Mouse (Mus musculus): ENCODE data around the gene Gm28729.
"Not testable (repeated sequence)": the region's sequence is repeated elsewhere in the genome, so short reads cannot be mapped to it uniquely, and the experiment has no call there.

Gene Gm28729

DNA sequence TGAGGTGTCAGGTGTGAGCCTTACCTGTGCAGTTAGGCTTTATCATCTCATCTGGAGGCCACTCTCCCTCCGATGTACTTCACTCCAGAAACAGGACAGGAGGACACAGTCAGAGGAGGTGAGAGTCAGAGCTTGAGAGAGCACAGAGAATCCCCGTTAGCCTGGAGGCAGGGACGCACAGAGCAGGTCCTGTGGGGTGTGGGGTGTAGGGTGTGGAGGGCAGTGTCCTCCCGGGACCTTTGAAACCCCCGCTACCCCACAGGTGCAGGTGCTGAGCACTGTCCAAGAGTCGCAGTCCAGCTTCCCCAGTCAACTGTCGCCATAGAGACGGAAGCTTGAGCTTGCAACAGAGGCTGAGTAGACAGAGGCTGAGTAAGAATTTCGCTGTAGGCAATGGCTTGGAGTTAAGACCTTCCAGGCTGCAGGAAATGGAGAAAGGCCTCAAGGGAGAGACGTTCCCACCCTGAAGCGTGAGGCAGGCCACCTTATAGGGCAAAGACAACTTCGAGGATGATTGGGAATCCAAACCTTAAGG, at the start of gene Gm28729:
Gene Gm28729 (minus strand): TSS at position 293 of the 535 bp plus-strand sequence.
- DNase-seq (ENCODE audit: low read depth, low spot score), result no peak

DNA sequence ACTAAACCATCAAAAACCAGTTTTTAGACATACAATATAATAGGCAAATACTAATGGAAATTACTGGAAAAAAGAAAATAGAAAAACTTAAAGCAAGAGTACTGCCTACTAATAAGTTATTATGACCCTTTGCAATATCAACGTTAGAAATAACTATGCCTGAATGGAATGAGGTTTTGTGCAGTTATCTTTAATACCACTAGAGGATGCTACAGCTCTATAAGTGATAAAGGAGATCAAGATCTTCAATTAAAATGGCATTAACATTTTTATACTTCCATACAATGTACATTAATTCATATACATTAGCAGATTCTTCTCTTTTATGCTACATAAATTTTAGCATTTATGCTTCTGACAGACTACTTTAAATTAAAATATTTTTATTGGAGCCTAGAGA, 48.2 kb upstream of the Gm28729 start:
- peak; percentile 44 for DNase-seq (ENCODE audit: low read depth, low spot score)

DNA sequence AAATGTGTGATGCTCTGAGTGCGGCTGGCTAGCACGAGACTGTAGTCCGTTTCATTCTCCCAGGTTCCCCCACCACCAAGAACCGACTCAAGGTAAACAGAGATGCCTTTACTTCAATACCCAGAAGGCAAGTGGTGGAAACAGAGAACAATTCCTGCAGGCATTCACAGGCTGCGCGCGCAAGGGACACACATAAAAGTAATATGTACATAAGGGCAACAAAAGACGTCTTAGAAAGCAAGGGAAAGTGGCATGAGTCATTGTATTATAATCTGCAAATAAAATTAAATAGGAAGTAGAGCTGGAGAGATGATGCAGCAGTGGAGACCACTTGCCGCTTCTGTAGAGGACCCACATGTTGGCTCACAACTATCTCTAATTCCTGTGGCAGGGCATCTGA, 47.7 kb upstream of the Gm28729 start:
- DNase-seq (ENCODE audit: low read depth, low spot score), result no peak

DNA sequence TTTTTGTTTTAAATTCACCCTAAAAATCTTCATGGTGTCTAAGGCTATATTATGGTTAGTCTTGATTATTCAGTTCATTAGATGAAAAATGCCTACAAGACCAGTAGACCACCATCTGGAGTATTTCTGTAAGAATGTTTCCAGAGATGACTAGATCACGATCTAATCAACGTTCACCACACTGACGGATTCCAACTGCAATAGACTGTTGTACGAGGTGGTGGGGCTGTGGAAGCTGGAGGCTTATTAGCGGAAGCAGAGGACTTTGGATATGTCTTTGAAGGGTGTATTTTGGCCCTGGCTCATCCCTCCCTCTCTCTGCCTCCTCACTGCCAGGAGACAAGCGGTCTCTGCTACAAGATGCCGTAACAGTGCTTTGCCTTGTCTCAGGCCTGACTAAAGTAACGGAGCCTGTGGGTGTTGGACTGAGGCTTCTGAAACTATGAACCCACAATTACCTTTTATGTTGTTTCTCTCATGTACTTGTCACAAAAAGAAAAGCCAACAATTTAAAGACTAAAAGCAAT, 41.5 kb upstream of the Gm28729 start:
- no peak for DNase-seq (ENCODE audit: low read depth, low spot score)

DNA sequence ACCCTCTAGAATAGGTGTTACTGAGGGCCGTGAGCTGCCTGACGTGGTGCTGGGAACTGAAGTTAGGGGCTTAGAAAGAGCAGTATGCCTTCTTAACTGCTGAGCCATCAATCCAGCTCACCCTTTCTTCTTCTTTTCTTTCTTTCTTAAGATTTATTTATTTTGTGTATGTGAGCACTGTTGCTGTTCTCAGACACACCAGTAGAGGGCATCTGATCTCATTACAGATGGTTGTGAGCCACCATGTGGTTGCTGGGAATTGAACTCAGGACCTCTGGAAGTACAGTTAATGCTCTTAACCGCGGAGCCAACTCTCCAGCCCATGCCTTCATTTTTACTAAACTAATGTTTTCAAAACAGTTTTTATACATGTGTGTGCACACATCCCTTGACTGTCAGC, 38.4 kb upstream of the Gm28729 start:
- no peak for DNase-seq (ENCODE audit: low read depth, low spot score)

DNA sequence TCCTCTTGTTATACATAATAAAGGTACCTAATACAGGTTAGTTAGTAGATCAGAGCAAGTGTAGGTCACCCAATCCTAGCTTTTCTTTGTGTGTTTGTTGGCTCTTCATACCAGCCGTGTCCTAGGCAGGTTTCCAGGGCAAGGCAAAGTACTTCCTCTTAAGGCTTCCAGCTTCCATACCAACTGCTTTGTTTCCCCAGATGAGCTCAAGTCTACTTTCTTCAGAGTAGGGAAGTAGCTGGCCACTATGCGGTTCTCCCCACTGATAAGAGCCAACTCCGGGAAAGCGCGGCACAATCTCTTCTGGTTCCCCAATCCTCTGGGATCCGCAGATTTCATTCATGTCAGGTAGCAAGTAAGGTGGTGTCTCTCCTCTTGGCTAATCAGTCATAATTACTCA, 34.1 kb upstream of the Gm28729 start:
- DNase-seq (ENCODE audit: low read depth, low spot score), result no peak

DNA sequence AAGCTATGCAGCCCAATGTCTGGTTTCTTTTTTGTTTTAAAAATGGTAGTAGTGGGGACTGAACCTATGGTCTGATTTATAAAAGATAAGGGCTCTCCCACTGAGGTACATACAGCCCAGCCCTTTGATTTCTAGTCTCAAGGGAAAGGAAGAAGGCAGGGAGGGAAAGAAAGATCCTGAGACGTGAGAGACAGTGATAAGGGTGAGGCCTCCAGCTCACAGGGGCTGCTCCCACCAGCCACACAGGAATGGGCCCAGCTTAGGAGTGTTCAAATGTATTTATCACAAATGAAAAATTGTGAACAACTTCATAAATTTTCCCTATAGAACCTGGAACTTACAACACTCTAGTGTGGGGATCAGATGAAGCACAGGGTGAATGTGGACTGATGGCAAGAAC, 33.5 kb upstream of the Gm28729 start:
- DNase-seq (ENCODE audit: low read depth, low spot score), result no peak

DNA sequence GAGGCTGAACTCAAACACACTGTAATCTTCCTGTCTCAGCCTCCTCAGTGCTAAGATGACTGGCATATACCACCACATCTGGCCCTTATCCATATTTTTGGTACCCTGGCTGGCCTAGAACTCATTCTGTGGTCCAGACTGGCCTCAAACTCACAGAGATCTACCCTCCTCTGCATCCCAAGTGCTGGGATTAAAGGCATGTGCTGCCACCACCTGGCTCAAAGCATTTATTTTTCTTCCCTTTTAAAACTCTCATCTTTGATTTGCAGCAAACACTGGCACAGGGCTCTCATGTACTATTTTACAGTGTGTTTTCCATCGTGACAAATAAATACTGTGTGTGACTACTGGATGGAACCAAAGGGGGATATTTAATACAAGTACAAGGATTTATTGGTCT, 29.0 kb upstream of the Gm28729 start:
- DNase-seq (ENCODE audit: low read depth, low spot score), result peak; percentile 12

DNA sequence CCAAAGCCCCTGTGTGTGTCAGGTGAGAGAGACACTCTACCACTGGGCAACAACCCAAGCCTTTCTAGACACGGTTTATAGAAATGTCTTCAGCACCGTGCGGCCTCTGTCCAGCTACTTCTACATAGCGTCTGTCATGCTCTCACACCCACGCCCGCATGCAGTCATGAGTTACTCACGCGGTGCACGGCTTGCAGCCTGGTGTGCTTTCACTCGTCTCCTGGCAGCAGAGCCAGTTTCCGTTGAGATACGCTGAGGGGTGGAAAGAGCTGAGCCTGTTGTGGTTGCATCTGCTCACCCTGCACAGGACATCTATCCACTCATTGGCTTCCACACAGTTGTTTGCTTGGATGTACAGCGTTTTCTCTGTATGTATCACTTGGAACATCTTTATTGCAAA, 20.3 kb upstream of the Gm28729 start:
- DNase-seq (ENCODE audit: low read depth, low spot score), result no peak

DNA sequence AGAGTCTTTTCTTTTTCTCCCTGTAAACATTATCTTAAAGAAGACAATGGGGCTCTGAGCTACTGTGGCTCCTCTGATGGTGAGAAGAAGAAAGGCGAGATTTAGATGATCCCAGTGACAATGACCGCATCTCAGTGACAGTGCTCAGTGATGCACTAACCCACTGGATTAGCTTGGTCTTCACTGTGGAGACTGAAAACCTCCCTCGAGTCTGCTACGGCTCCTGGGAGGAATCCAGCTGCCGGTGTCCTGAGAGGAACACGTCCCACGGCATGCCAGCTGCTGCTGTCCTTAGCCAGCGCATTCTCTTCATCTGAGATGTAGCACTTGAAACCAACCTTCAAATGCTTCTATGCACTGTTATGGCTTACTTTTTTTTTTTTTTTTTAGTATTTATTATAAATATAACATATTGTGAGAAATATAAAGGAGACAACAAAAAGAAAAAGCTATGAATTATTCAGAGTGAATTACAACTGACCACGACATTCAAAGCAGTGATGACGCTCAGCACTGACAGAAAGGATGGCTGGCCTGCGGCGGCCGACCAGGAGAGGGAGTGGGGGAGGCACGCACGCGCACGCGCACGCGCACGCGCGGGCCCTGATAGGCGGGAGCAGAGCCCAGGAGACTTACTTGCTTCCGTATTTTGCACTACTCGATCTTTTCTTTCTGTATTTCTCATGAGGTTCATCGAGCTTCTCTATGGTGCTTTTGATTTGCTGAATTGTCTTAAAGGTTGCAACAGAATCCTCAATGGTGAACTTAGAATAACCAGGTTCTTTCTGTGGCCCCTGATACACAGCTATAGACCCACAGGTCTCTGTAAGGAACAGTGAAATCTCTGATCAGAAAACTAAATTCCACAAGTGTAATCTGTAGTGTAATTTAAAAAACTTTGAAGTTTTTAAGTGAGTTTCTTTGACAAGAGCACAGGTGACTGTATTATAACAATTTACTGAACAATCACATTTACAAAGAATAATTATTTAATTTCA, 18.9 kb upstream of the Gm28729 start:
- no peak for DNase-seq (ENCODE audit: low read depth, low spot score)

DNA sequence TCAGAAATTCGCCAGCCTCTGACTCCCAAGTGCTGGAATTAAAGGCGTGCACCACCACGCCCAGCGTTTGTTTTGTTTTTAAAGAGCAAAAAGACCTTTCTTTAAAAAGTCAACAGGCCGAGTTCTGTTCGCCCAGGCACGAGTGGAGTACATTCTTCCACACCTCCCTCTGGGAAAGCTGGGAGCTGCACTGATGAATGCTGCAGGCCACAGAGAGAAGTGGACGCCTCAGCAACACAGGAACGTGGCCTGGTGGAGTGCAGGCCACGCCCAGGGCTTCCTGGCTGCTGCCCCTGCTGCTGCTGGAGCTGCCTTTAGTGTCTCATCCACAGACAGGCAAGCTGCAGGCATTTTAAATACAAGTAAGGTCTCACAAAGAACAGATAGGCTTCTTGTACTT, 13.9 kb upstream of the Gm28729 start:
- no peak for DNase-seq (ENCODE audit: low read depth, low spot score)

DNA sequence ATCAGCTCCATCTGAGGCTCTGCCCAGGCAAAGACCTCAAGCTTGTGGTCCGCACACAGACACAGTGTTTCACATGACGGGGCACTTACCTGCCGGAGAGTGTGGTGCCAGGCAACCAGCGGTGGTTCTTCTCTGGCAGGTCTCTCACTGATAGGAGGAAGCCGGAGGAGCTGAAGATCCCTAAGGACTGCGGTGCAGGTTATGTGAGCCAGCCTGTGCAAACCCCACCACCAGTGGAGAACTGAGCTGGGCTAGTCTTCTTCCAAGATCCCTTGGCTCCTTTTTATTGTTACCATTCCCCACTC, 12.5 kb upstream of the Gm28729 start:
- DNase-seq (ENCODE audit: low read depth, low spot score), result no peak

DNA sequence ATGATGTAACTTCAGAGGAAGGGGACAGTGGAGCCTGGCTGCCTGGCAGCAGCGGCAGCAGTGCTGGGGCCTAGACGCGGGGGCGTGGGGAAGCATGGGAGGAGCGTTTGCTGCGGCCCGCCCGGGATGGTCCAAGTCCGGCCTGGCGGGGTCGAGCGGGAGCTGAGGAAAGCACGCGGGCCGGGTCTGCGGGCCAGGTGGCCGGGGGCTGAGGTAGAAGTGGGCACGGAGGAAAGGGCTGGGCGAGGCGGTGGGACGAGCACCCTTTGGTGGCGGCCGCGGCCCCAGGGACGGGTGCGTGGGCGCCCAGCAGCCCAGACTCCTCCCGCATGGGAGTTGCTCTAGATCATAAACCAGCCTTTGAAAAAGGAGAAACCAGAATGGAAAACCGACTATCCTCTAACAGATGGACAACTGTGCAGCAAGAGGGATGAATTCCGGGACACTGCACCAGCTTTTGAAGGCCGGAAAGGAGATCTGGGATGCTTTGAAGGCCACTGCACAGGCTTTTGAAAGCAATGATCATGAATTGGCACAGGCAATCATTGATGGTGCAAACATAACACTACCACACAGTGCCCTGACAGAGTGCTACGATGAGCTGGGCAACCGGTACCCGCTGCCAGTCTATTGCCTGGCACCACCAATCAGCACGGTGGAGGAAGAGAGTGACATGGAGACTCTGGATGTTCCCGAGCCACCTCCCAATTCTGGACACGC, 12.0 kb upstream of the Gm28729 start:
- DNase-seq (ENCODE audit: low read depth, low spot score), result no peak

DNA sequence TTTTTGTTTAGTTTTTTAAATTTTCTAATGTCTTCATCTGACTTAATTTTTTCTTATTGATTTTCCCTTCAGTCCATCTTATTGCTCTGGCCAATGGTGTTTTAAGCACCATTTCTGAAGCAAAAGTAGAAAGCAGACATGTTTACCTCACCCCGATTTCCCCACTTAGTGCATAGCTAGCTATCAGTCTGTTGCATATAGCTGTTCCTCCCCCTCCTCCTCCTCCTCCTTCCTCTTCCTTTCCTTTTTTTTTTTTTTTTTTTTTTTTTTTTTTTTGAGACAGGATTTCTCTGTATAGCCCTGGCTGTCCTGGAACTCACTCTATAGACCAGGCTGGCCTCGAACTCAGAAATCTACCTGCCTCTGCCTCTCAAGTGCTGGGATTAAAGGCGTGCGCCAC, 11.0 kb upstream of the Gm28729 start:
- DNase-seq (ENCODE audit: low read depth, low spot score), result not testable (repeated sequence)

DNA sequence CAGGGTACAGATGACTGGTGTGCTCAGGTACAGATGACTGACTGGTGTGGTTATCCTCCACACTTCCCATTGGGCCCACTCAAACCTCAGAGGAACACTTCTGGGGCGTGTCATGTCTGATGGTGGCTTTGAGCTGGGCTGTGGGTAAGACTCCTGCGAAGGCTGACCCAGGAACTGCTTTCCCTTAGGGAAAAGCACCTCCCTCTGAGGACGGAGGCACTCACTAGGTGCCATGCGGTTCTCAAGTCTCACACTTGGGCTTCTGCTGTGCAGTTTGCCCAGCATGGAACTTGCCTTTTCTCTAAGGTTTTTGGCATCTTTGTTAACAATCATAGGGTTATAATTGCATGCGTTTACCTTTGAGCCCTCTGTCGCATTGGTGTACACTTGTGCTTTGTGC, 10.4 kb upstream of the Gm28729 start:
- DNase-seq (ENCODE audit: low read depth, low spot score), result no peak

DNA sequence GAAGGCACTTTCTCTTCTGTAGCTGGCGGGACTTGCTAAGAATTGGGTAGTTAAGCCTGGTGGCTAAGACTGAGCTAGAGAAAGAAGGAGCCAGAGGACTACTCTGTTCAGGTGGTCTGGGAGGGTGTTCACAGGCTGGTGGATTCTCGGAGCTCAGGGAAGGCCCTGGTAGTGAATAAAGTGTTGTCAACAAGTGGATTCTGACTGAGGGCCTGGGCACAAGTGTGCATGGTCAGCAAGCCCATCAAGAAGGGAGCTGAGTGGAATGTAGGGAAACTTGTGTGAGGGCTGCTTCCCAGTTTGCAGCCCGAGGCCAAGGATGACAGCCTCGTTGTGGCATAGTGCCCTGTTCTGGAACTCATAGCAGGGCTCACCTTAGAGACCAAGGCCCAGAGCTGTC, 9.2 kb upstream of the Gm28729 start:
- DNase-seq (ENCODE audit: low read depth, low spot score), result no peak

DNA sequence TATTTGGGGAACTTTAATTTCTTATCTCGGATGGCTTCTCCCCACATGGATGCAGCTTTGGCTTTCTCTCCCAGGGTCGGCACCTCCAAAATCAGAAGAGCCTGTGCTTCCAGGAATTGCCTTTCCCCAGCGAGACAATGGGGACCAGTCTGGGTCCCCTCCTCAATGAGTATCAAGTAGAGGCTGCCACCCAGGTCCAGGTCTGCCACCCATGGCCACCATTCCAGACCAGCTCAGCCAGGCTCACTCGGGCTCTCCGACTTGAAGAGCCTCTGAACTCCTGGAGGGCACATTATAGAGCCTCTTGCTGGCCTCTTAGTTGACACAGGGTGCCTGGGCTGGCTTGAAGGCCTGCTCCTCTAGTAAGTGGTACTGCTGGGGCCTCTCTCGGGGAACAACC, 8.4 kb upstream of the Gm28729 start:
- no peak for DNase-seq (ENCODE audit: low read depth, low spot score)

DNA sequence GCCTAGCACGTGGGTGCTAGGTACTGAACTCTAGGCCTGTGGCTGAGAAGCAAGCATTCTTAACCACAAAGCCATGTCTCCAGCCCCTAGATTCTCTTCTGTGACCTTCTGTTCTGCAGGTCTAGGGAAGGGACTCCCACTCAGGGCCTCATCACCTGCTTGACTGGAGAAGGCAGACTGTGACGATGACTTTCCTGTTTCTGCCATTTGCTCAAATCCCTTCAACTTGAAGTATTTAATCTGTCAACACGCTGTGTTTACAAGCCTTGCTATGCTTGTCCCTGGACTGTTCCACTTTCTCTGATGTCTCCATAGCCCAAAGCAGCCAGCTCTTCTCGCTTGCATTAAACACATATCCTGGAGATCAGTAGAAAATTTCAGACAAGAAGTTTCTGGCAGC, 7.5 kb upstream of the Gm28729 start:
- DNase-seq (ENCODE audit: low read depth, low spot score), result no peak

DNA sequence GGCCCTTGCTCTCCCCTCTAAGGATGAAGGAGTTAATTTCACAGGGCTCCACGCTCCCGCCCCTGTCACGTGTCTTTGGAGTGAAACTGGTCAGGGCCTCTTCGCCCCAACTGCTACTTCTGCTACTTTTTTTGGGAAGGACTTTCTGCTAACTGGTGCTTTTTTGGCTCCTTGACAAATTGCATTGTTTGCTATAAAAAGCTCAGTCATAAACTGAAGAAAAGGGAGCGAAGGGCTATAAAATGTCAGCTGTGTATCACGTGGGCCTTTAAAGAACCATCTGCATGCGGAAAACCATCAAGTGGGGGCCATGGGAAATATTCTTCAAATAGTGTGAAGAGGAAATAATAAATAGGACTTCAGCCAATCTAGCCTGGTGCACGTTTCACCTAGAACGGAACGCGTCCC, 5.6 kb upstream of the Gm28729 start:
- DNase-seq (ENCODE audit: low read depth, low spot score), result no peak

DNA sequence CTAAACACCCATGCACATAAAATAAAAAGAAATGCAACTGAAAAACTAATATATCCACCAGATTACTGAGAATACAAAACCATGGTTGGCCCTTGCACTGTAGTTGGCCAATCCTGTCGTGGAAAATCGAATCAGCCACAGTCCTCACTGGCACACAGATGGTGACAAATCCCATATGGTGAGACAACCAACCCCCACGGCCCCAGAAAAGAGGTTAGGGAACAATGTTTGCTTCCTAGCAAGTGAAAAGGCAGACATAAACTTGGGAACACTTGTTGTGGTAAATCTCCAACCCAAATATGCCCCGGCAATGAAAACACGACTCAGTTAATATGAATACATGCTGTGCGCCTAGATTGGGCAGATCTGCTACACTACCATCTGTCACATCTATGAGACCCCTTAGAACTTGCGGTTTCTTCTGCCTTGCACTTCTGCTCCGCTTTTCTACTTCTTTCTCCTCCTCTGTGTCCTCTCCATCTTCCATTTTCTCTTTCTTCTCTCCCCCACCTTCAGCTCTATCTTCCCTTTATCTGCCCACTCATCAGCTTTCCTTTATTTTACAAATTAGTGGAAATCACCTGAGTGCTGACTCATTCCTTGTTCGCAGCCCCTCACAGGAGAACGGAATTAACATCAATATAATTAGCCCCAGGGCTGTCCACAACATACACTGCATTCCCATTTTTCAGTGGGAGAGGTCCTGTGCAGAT, 5.1 kb upstream of the Gm28729 start:
- DNase-seq (ENCODE audit: low read depth, low spot score), result no peak

DNA sequence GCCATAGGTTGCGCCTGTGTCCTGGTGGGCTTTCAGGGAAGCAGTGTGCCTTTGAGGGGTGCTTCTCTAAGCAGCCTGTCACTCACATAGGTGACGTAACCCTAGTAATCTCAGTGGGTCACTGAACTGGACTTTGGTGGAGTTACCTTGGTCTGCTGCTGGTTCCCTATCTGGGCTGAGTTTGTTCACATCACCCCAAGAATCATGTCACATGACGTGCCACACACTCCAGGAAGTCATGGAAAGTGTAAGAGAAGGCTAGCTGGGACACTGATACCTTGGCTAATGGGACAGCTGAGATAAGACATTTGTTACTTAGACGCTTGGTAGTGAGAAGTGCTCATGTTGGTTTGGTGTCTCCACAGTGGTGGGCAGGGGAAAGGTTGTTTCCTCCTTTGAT, 947 bp upstream of the Gm28729 start:
- no peak for DNase-seq (ENCODE audit: low read depth, low spot score)

DNA sequence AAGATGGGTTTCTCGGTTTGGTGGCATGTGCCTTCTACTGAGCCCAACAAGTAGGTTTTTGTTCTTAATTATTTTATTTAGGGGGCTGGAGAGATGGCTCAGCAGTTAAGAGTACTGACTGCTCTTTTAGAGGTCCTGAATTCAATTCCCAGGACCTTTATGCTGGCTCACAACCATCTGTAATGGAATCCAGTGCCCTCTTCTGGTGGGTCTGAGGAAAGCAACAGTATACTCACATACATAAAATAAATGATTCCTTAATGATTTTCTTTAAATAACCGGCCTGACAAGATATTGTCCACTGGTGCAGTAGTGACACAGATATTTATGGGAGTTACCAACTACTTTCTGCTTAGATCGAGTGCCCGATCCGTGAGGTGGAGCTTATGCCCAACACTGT, 1.9 kb downstream of the Gm28729 start:
- peak; percentile 17 for DNase-seq (ENCODE audit: low read depth, low spot score)

All from A20 (cell line).